Mouse (Mus musculus) urinary bladder, postnatal 36 days (tissue): ENCODE measurements around the gene Fam184b.

Experiments
- DNase-seq, 2 experiments: peaks; one replicate each; pipeline ENCODE4 v3.0.0; 2022; ENCODE audit warnings: low spot score in 2 of 2, mixed read lengths in 1 of 2

The Fam184b gene

DNA sequence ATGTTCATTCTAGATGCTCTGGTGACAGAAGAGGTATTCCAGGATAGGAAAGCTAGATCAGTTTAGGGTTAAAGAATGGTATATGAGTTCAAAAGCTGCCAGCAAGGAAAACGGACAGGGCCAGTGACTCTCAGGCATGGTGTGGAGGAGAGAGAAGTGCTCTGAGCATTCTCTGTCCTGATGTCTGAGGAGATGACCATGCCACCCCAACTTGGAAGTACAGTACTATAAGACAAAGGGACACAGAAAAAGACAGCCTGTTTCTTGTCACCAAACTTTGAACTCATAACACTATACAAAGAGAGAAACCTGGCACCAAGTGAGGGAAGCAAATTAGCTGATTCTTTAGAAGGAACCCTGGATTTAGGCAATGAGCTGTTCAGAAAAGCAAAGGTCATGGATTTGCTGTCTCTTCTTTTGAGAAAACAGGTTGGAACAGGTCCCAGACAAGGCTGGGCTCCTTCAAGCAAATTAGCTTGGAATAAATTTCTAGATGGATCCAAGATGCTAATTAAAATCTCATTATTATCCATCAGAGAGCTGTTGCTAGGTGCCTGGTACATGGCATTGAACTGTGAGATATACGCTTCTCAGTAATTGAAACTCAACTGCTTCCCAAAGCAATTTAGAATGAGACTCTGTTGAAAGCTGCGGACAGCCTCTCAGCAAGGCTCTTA, 43.9 kb downstream of the Fam184b start:
- no peak for DNase-seq

DNA sequence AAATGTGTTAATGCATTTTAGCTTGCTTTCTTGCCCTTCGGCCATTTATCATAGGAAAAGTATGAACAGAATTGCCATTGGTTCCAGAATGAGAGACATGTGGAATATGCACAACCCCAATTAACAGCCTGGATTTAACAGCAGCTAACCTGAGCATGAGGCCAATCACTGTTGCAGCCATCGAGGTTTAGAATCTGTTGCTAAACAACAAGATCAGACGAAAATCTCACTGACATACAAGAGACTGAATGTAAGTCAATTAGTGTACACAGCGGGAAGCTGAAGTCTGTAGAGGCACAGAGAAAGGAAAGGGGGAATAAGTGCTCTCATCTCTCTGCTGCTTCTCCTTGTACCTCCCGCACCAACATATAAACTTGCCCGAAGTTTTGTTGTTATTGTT, 46.1 kb downstream of the Fam184b start:
- no peak for DNase-seq

DNA sequence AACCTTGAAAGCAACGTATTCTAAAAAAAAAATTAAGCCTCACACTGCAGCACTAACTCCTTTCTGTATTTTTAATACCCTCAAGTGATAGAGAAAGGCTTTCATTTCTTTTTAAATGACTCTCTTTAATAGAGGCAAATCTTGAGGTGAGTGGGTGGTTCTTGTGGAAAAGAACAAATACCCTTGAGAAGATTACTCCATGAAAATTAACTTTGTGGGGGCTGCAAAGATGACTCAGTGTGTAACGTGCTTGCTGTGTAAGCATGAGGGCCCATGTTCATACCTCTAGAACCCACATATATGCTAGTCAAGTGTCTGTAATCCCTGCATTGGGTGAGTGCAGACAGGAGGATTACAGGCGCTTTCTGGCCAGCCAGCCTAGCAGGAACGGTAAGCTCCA, 49.3 kb downstream of the Fam184b start:
- DNase-seq, result no peak

DNA sequence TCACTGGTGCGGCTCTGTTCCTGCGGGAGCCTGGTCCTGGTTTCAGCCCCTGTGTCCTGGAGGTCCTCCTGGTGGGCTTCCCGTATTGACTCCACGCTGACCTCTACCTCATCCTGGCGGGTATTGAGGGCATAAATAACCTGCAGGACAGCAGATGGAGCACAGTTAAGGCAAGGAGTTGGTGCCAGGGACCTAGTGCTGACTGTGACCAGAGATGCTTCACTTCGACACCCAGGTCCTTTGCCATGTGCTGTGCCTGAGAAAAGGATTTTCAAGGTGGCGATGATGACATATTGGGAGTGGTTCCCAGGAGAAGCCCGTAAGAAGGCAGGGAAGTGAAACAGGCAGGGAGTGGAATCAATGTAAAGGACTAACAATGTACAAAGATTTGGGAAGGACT, 54.8 kb downstream of the Fam184b start:
- no peak for DNase-seq

DNA sequence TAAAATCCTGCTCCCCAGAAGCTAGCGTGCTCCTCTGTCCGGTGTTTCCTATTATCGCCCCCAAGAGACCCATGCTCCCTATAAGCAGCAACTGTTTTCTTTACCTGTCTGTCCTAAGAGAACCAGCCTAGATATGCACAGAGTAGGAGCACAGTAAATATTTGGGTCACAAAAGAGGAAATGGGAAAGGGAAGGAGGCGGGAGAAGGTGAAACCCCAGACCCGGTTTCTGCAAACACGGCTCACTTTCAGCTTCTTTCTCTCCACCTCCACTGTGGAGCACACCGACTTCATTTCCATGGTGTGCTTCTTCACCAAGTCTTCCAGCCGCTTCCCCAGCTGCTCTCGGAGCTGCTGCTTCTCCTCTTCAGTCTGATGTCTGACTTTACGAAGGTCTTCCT, 59.1 kb downstream of the Fam184b start:
- no peak for DNase-seq

DNA sequence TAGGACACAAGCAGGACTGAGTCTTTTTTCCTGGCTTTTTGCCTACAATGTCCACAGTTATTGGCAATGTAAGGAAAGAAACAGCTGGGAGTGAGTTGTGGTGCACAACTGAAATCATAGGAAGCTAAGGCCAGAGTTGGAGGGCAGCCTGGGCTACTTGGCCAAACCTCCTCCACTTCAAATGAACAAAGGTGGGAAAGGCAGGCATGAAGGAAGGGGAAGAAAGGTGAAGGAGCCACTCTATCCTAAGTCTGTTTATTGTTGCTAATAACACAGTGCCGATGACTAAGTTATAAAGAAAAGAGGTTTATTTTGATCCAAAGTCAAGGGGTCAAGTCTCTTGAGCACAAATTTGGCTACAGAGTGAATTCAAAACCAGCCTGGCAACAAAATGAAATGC, 62.0 kb downstream of the Fam184b start:
- no peak for DNase-seq

DNA sequence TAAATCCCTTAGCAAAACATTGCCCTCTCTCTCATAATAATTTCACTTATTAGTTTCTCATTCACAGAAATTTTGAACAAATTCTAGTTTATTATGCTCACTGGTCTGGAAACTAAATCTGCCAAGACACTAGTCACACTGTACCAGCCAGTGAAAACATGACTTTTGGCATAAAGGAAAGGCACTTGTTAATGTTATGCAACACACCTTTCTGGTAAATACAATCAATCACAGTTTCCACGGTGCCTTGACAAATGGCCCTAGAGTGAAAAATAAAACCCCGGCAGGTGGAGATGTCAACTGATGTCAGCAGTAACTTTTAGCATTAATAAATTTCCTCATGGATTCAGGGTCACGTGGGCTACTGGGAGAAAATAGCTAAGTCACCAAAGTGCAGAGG, 62.7 kb downstream of the Fam184b start:
- DNase-seq, result no peak

DNA sequence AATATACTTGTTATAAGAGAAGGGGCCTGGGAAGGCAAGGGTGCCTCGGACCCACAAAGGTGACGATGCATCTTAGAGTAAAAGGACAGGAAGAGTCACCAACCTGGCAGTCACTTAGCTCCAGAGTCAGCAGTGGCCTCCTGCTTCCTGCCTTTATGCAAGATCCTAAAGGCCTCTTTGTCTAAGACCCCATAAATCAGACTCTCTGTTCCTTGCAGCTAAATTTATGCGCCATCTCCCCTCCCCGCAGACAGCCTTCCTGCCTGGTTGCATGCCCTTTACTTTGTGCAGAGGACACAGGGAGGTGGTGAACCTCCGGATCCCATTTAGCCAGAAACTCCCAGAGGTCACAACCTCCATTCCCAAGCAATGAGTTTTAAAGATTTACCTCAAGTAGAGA, 66.6 kb downstream of the Fam184b start:
- no peak for DNase-seq

DNA sequence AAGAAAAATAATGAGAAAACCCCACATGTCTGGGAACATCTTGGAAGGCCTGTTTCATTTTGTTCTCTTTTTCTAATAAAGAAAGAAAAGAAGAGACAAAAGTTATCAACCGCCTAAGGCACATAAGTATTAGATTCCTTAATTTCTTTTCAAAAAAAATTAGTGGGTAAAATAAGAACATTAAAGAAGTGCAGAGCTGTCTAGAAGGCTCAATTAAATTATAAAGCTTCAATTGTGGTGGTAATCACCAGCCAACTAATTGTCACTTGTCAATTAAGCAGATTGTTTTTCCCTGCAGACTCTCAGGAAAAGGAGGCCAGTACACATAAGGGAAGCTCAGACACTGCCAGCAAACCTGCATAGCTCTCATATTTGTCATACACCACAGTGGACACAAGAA, 73.6 kb downstream of the Fam184b start:
- no peak for DNase-seq

DNA sequence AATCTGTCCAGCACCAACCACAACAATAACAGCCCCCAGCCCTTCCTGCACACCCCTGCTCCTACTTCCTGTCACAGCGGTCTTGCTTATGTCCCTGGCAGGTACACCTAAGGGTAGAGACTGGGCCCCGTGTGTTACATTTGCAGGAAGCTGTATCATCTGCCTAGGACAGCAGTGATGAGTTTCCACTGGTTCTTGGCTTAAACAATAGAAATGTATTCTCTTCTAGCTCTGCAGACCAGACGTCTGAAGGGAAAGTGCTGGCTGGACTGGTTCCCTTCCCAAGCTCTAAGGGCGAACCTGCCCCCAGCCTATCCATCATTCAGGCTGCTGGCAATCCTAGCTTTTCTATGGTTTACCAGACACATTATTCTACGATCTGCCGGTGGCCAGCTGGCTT, 75.4 kb downstream of the Fam184b start:
- DNase-seq, result no peak

DNA sequence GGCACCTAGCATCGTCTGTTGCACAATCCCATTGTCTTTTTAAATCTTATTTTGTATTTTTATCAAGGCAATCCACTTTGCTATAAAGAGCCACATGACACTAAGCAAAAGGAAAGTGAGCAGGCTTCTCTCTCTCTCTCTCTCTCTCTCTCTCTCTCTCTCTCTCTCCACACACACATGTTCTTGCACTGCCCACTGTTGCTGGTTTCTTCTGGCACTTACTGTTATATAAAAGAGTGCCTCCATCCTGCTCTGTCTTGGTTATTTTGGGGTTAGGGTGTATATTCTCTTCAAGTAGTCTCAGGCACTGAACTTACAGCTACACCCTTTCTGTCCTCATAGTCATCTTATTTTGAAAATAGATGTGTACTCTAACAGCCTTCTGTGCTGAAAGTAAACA, 89.8 kb downstream of the Fam184b start:
- no peak for DNase-seq

DNA sequence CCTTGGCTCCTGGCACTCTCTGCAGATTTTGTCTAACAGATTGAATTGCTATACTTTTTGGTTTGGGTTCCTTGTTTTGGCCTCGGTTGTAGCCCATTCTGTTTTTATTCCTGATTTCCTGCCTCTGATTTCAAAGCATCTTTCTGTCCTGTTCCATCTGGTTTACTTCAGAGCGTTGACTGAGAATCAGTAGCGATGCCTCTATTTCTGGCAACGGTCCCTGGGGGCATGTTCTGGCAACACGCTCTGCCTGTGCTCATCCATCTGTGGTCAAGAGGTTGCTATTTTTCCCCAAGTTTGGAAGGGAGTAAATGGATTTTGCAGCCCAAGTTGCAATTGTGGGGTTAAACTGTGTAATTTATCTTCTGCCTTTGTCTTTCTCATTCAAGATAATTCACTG, 96.0 kb downstream of the Fam184b start:
- no peak for DNase-seq

DNA sequence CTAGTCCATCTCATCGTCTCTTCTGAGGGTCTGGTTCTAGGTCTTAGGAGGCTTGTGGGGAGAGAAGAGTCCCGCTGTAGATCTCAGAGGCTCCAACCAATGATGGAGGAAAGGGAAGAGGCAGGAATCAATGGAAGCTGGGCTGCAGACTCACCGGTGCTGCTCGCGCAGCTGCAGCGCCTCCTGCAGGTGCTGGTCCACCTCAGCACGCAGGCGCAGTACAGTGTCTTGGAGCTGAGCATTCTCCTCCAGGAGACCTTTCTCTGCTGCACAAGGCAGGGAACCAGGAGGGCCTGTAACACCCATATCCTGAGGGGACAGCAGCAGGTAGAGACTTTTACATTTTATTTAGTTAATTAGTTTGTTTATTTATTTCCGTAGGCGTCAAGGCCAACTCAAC, 99.9 kb downstream of the Fam184b start:
- DNase-seq, result no peak

DNA sequence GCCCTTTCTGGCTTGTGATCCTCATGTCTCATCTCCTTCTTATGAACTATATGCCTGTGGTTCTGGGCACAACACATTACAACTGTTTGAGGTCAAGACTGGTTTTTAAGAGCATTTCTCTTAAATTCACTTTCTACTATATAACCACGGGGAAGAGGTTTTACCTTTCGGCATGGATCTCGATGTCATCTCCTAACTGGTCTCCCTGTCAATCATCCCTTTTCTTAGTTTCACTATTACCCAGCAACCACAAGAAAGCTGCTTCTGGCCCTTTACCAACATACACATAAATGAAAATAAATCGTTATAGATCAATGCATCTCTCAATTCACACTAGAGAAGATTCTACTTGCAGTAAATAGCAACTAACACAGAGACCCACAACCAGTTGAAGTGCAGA, 104.2 kb downstream of the Fam184b start:
- DNase-seq, result no peak

DNA sequence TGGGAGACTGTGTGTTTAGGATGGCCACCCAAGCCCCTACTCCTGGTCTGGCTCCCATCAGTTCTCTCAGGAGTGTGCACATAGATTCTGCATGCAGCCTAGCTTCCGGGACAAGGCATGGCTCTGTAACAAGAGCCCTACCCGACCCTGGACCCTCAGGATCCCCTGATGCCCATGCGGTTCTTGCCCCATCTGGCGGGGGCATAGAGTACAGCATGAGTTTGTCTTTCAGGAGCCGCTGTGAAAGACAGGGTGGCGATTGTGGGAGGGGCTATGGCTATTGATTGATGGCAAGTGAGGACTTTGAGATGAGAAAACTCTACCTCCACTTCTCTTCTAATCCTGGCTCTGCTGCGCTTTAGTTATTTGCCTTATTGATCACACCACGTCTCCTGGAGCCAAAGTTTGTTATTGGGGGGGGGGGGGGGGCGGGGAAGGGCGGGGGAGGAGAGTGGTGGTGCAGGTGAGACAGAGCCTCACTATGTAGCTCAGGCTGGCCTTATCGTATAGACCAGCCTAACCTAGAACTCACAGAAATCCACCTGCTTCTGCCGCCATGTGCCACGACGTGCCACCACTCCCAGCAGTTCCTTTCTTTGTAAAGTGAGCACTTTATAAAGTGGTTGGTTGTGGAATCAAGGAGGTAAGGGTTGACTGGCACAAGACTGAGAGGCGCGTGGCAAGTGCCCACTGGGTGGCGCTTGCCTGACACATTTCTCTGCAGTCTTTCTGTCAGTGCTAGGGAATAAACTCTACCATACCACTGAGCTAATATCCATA, 104.9 kb downstream of the Fam184b start:
- peak; percentile 17 to 25 for DNase-seq

DNA sequence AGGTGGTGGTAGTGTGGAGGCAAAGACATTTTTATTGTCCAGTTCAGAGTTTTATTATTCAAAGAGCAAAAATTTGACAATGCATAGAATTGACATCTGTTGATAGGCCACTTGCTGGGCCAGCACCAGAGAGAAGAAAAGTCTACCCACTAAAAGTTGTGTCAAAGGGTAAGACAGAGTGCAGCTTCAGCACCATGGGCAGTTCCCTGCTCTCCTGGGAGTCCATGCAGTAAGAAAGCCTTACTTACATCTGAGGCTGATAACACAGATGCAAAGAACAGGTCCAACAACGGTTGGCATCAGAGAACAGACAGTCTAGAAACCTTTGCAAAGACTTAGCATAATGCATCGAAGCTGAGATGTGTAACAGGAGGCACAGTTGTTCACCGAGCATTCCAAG, 109.7 kb downstream of the Fam184b start:
- no peak for DNase-seq

DNA sequence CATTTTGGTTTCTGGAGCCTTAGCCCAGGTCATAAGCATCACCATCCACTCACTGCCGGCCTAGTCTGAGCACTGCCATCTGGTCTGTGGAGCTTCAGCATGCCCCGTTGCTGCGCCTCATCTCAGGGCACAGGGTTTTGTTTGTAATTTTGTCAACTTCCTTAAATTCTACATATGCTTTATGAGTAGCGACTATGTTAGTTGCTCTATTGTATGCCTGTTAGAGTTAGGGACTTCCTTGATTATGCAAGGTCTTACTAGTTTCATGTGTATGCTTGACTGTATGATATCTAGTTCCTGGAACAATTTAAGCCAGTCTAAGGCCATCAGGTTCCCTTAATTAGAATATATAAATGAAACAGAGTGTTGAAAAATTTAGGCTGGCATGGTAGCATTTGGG, 113.1 kb downstream of the Fam184b start:
- DNase-seq, result no peak

DNA sequence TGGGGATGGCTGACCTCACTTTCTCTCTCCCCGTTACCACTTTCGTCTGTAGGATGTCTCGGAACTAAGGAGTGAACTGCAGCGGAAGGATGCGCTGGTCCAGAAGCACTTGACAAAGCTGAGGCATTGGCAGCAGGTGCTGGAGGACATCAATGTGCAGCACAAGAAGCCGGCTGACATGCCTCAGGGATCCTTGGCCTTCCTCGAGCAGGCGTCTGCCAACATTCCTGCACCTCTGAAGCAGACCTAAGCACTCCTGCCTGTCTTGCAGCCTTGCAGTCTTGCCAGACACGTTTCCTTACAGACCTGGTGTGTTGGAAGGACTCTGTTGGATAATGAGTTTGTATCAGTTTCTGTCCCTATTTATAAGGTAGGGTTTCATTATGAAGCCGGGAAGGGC, 114.3 kb downstream of the Fam184b start:
- DNase-seq, result no peak

DNA sequence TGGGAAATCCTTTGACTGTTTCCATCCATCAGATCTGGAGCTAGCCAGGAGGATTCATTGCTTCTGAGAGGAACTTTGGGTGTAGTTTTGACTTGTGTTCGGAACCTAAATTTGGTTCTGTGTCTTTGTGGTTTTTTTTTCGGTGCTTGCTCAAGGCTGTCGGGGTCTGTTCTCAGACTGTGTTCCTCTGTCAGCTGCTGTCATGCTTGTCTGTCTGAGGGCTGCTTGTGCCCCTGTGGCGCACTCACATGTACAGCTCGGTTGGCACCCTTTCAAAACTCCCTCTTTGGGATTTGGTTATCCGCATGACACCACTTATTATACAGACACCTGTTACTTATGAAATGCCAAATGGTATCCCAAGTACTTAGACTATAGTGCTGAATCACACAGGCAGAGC, 117.8 kb downstream of the Fam184b start:
- no peak for DNase-seq

DNA sequence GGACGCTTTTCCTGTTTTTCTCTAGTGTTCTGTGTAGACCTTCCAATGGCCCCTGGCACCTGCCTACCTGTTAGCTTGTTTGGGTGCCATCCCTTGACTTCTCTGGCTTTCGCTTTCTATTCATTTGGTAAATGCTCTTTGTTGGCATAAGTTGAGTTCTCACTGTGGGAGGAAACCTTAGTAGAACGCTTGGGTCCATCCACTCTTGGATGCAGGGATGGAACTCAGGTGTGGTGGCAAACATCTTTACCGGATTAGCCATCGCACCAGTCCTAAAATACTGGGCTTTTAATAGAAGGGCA, 118.7 kb downstream of the Fam184b start:
- no peak for DNase-seq

DNA sequence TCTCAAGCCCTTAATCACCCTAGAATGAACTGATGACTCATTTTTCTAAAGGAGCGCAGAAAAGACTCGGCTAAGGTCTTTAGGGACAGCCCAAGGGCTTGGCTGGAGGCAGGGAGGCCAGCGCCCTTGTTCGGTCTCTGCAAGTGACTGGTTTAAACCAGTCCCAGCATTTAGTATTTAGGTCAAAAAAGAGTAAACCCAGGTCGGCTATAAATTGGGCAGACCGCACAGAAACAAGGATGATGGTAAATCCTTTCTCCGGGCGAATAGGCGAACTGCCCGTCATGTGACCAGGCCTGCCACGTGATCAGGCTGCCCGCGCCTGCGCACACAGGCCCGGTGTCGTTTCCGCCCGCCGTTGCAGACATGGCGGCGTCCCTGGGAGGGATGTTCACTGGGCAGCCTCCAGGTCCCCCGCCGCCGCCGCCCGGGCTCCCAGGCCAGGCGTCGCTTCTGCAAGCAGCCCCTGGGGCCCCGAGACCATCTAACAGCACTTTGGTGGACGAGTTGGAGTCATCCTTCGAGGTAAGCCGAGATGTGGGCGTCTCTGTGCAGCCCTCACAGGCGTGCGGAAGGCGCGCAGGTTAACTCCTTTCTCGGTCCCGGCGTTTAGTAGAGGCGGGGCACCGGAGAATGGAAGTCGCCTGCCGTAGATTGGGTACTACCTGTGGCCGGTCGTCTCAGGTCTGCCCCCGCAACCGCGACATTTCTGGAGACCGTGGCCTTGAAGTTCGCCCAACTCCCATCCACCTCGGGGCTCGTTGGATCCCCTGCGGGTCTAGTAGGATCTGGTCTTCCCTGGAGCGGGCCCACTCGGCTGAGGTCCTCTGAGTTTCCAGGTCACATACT, 119.2 kb downstream of the Fam184b start, which contains the start of gene Med28:
Med28 (plus strand) TSS at position 270 of the 849 bp plus-strand sequence.
- DNase-seq, result peak; percentile 94

DNA sequence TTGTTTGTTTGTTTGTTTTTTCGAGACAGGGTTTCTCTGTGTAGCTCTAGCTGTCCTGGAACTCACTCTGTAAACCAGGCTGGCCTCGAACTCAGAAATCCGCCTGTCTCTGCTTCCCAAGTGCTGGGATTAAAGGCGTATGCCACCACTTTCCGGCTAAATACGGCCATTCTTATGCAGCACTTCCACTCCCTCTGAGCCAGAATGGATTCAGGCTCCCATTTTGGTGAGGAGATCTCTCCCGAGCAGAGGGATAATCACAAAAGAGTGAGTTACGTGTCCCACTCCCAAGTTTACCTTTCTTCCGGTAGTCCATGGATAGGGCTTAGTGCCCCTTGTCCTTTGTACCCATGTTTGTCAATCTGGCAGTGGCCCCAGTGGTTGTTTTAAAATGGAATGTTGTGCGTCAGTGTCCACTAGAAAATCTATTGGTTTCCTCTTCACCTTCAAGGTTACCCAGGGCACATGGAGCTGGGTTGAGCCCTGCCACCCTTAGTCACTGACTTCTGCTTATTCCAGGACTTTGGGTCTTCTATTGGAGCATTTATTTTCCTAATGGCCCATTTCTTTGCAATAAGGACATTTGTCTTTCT, 124.2 kb downstream of the Fam184b start:
- DNase-seq, result no peak
